Mouse (Mus musculus): ENCODE measurements at regions not wholly inside any gene's neighbourhood (a gene's known extent, or its start where the extent isn't known, plus 50 kb on each side); places are given as distances from the start of the nearest gene placed in this dataset.

DNA sequence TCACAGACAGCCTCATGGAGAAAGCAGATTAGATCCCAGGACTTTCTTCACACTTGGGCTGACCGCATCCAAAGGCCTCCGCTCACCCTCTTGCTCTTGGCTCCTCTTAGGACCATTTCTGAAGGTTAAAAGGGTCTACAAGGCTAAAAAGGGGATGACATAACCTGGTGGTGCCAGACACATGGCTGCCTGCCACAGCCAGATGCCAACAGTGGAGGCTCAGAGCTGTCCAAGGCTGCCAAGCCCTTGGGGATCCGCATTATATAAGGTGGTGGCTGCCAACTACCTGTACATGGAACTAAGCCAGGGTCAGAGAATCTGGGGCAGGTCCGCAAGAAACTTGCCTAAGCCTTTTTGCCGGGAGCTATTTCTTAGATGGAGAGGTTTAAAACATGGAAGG lies 151.5 kb upstream of the Npy start:
- no peak for DNase-seq
- Histone ChIP-seq H3K27ac (ENCODE audit: low read depth, low read length) (no peak overlapping the region), H3K9ac (no peak overlapping the region), H3K27me3 (ENCODE audit: insufficient read depth, low read length) (no peaks in the 10 kb centered on the region), H3K4me2 (ENCODE audit: low read depth) (no peak overlapping the region), H3K36me3 (ENCODE audit: insufficient read depth) (no peaks in the 10 kb centered on the region), H3K4me3 (ENCODE audit: low read depth, low read length) (no peak overlapping the region), H3K9me3 (ENCODE audit: low read length) (no peaks in the 10 kb centered on the region), H3K4me1 (ENCODE audit: insufficient read depth) (no peaks in the 10 kb centered on the region)
- WGBS = 72% methylated on average over 5 of the region's 5 CpGs
- ATAC-seq = no peak
- no peak for TF ChIP-seq CTCF (IDR thresholded peaks at IDR 0.05; ENCODE audit: low read depth)

- H3K9ac ChIP-seq = no peak overlapping the region
- no peak overlapping the region for H3K4me3 ChIP-seq (ENCODE audit: low read depth, low read length)
- no peak for DNase-seq
- H3K4me2 ChIP-seq (ENCODE audit: low read depth) = no peak overlapping the region
- H3K27me3 ChIP-seq (ENCODE audit: insufficient read depth, low read length) = no peaks in the 10 kb centered on the region
- WGBS = 87% methylated on average over 2 of the region's 2 CpGs
- TF ChIP-seq CTCF (IDR thresholded peaks at IDR 0.05; ENCODE audit: low read depth) = no peak
- H3K4me1 ChIP-seq (ENCODE audit: insufficient read depth) = no peaks in the 10 kb centered on the region
- no peak for ATAC-seq
- no peaks in the 10 kb centered on the region for H3K36me3 ChIP-seq (ENCODE audit: insufficient read depth)
- no peaks in the 10 kb centered on the region for H3K9me3 ChIP-seq (ENCODE audit: low read length)
- no peak overlapping the region for H3K27ac ChIP-seq (ENCODE audit: low read depth, low read length)
These were observed 150.6 kb upstream of the Npy start for GRCm38 (mm10) chr6:49671912-49672311.

DNA sequence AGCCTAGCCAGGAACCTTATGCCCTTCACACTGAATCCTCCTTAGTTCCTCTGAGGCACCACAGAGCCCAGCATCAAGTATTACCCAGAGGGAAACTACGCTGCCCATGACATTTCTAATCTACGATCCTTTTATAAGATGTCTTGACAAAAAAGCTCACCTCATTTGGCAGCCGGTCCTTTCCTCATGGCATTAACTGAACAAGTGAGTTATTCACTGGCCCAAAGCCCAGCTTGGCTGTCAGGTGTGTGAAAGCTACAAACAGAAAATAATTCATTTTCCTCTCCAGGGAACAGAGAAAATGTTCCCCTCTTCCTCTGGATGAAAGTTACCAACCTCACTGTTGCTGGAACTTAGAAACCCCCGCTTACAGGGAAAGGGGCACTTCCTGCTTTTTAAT lies 135.7 kb upstream of the Npy start:
- TF ChIP-seq CTCF (IDR thresholded peaks at IDR 0.05; ENCODE audit: low read depth) = no peak
- no peaks in the 10 kb centered on the region for H3K9me3 ChIP-seq (ENCODE audit: low read length)
- 42% methylated on average over 4 of the region's 4 CpGs for WGBS
- DNase-seq (no peak), ATAC-seq (no peak)
- H3K4me1 ChIP-seq (ENCODE audit: insufficient read depth) = no peaks in the 10 kb centered on the region
- H3K4me3 ChIP-seq (ENCODE audit: low read depth, low read length) = no peak overlapping the region
- H3K4me2 ChIP-seq (ENCODE audit: low read depth) = no peak overlapping the region
- H3K27ac ChIP-seq (ENCODE audit: low read depth, low read length) = no peak overlapping the region
- H3K27me3 ChIP-seq (ENCODE audit: insufficient read depth, low read length) = no peaks in the 10 kb centered on the region
- H3K36me3 ChIP-seq (ENCODE audit: insufficient read depth) = no peaks in the 10 kb centered on the region
- H3K9ac ChIP-seq = no peak overlapping the region

- Histone ChIP-seq H3K36me3 (ENCODE audit: insufficient read depth) (no peaks in the 10 kb centered on the region), H3K27ac (ENCODE audit: low read depth, low read length) (no peak overlapping the region), H3K9me3 (ENCODE audit: low read length) (no peaks in the 10 kb centered on the region), H3K4me3 (ENCODE audit: low read depth, low read length) (no peak overlapping the region), H3K4me2 (ENCODE audit: low read depth) (no peak overlapping the region), H3K9ac (no peak overlapping the region), H3K27me3 (ENCODE audit: insufficient read depth, low read length) (no peaks in the 10 kb centered on the region), H3K4me1 (ENCODE audit: insufficient read depth) (no peaks in the 10 kb centered on the region)
- 61% methylated on average over 6 of the region's 6 CpGs for WGBS
- no peak for DNase-seq
- no peak for TF ChIP-seq CTCF (IDR thresholded peaks at IDR 0.05; ENCODE audit: low read depth)
- ATAC-seq = no peak
These were observed 130.4 kb upstream of the Npy start for GRCm38 (mm10) chr6:49692032-49692539.

DNA sequence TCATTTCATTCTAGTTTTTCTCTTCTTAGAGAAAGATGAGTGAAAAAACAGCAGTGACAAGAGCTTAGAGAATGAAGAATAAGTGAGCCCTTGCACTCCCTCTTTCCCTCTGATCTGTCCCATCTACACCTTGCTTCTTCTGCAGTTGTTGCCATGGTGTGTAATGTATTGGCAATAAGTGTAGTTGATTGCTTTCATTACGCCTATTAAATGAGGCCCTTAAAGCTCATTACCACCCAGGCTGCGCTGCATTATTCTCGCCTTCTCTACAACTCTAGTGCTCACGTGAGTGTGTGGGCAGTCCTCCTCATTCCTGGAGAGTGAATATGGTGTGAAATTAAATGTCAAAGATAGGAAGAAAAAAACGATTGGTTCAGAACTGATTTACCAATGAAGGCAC lies 127.7 kb upstream of the Npy start:
- H3K4me1 ChIP-seq (ENCODE audit: insufficient read depth) = no peaks in the 10 kb centered on the region
- H3K4me3 ChIP-seq (ENCODE audit: low read depth, low read length) = no peak overlapping the region
- no peak for TF ChIP-seq CTCF (IDR thresholded peaks at IDR 0.05; ENCODE audit: low read depth)
- H3K9ac ChIP-seq = no peak overlapping the region
- no peak overlapping the region for H3K4me2 ChIP-seq (ENCODE audit: low read depth)
- DNase-seq (no peak), ATAC-seq (no peak)
- no peaks in the 10 kb centered on the region for H3K9me3 ChIP-seq (ENCODE audit: low read length)
- no peaks in the 10 kb centered on the region for H3K36me3 ChIP-seq (ENCODE audit: insufficient read depth)
- WGBS = 38% methylated on average over 5 of the region's 5 CpGs
- H3K27me3 ChIP-seq (ENCODE audit: insufficient read depth, low read length) = no peaks in the 10 kb centered on the region
- H3K27ac ChIP-seq (ENCODE audit: low read depth, low read length) = no peak overlapping the region

GRCm38 (mm10) chr6:49696990-49697389 lies 125.5 kb upstream of the Npy start:
- no peak overlapping the region for H3K9ac ChIP-seq
- no peak for TF ChIP-seq CTCF (IDR thresholded peaks at IDR 0.05; ENCODE audit: low read depth)
- no peak overlapping the region for H3K27ac ChIP-seq (ENCODE audit: low read depth, low read length)
- no peaks in the 10 kb centered on the region for H3K9me3 ChIP-seq (ENCODE audit: low read length)
- no peak overlapping the region for H3K4me2 ChIP-seq (ENCODE audit: low read depth)
- H3K4me1 ChIP-seq (ENCODE audit: insufficient read depth) = no peaks in the 10 kb centered on the region
- H3K36me3 ChIP-seq (ENCODE audit: insufficient read depth) = no peaks in the 10 kb centered on the region
- ATAC-seq (no peak), DNase-seq (peak; percentile 22)
- H3K27me3 ChIP-seq (ENCODE audit: insufficient read depth, low read length) = no peaks in the 10 kb centered on the region
- WGBS = 77% methylated on average over 10 of the region's 10 CpGs
- H3K4me3 ChIP-seq (ENCODE audit: low read depth, low read length) = no peak overlapping the region

DNA sequence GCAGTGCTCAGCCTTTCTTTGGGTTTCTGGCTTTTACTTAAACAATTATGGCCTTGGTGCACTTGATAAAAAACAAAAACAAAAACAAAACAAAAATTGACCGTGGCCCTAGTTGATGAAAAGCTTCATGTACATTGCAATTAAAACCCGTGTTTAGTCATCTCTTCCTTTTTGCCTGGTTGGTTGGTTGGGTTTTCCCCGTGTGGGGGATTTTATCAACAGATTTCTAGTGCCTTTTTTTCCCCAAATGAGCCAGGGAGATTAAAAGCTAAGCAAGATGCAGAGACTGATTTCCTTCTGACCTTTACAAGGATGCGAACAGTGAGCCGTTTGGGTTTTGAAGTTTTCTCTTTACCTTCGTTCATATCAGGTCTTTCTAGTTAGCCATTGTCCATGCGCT lies 121.1 kb upstream of the Npy start:
- H3K27ac ChIP-seq (ENCODE audit: low read depth, low read length) = no peak overlapping the region
- no peak overlapping the region for H3K4me3 ChIP-seq (ENCODE audit: low read depth, low read length)
- DNase-seq = no peak
- no peak for ATAC-seq
- no peaks in the 10 kb centered on the region for H3K4me1 ChIP-seq (ENCODE audit: insufficient read depth)
- no peak overlapping the region for H3K9ac ChIP-seq
- no peak for TF ChIP-seq CTCF (IDR thresholded peaks at IDR 0.05; ENCODE audit: low read depth)
- H3K9me3 ChIP-seq (ENCODE audit: low read length) = no peaks in the 10 kb centered on the region
- no peak overlapping the region for H3K4me2 ChIP-seq (ENCODE audit: low read depth)
- 90% methylated on average over 7 of the region's 7 CpGs for WGBS
- H3K27me3 ChIP-seq (ENCODE audit: insufficient read depth, low read length) = no peaks in the 10 kb centered on the region
- no peaks in the 10 kb centered on the region for H3K36me3 ChIP-seq (ENCODE audit: insufficient read depth)

GRCm38 (mm10) chr6:49712980-49713379 lies 109.5 kb upstream of the Npy start:
- 96% methylated on average over 1 of the region's 1 CpGs for WGBS
- Histone ChIP-seq H3K4me1 (ENCODE audit: insufficient read depth) (no peaks in the 10 kb centered on the region), H3K27me3 (ENCODE audit: insufficient read depth, low read length) (no peaks in the 10 kb centered on the region), H3K4me2 (ENCODE audit: low read depth) (no peak overlapping the region), H3K27ac (ENCODE audit: low read depth, low read length) (no peak overlapping the region), H3K4me3 (ENCODE audit: low read depth, low read length) (no peak overlapping the region), H3K9me3 (ENCODE audit: low read length) (no peaks in the 10 kb centered on the region), H3K9ac (no peak overlapping the region), H3K36me3 (ENCODE audit: insufficient read depth) (no peaks in the 10 kb centered on the region)
- TF ChIP-seq CTCF (IDR thresholded peaks at IDR 0.05; ENCODE audit: low read depth) = no peak
- DNase-seq = no peak
- ATAC-seq = no peak
